Mouse (Mus musculus): Measurements from ENCODE around the gene Zkscan7. TPM values are rescaled to one million over a fixed set of nuclear protein-coding genes. Genes with fewer than 3 reads are reported as not detected.

Zkscan7 gene
- polyA plus RNA-seq, 1 experiment from 2014 or later: 2.0 TPM

GRCm38 (mm10) chr9:122872595-122872994 lies 12.9 kb upstream of the Zkscan7 start:
- Histone ChIP-seq H3K4me1 (ENCODE audit: control insufficient read depth, insufficient read depth, low read length) (no peaks in the 10 kb centered on the region), H3K9ac (ENCODE audit: low read depth, low read length) (no peak overlapping the region), H3K27ac (replicated peaks; ENCODE audit: low read depth, low read length) (no peak overlapping the region), H3K4me3 (ENCODE audit: low read depth, low read length) (no peak overlapping the region), H3K27me3 (replicated peaks; ENCODE audit: control insufficient read depth, insufficient read depth, low read length) (no peaks in the 10 kb centered on the region), H3K4me2 (ENCODE audit: low read depth, low read length) (no peak overlapping the region), H3K9me3 (ENCODE audit: control insufficient read depth, low read length) (no peaks in the 10 kb centered on the region), H3K36me3 (ENCODE audit: control insufficient read depth, insufficient read depth, low read length) (no peaks in the 10 kb centered on the region)
- DNase-seq (ENCODE audit: low spot score) (no peak), ATAC-seq (ENCODE audit: low read depth) (no peak)
- 85% methylated on average over 4 of the region's 4 CpGs for WGBS

GRCm38 (mm10) chr9:122874653-122875052 lies 10.8 kb upstream of the Zkscan7 start:
- Histone ChIP-seq H3K9me3 (ENCODE audit: control insufficient read depth, low read length) (no peaks in the 10 kb centered on the region), H3K27me3 (replicated peaks; ENCODE audit: control insufficient read depth, insufficient read depth, low read length) (no peaks in the 10 kb centered on the region), H3K27ac (replicated peaks; ENCODE audit: low read depth, low read length) (no peak overlapping the region), H3K4me1 (ENCODE audit: control insufficient read depth, insufficient read depth, low read length) (no peaks in the 10 kb centered on the region), H3K9ac (ENCODE audit: low read depth, low read length) (no peak overlapping the region), H3K4me2 (ENCODE audit: low read depth, low read length) (no peak overlapping the region), H3K36me3 (ENCODE audit: control insufficient read depth, insufficient read depth, low read length) (no peaks in the 10 kb centered on the region), H3K4me3 (ENCODE audit: low read depth, low read length) (no peak overlapping the region)
- 69% methylated on average over 1 of the region's 1 CpGs for WGBS
- DNase-seq (ENCODE audit: low spot score) (no peak), ATAC-seq (ENCODE audit: low read depth) (no peak)

GRCm38 (mm10) chr9:122875145-122875544 lies 10.3 kb upstream of the Zkscan7 start:
- H3K4me1 ChIP-seq (ENCODE audit: control insufficient read depth, insufficient read depth, low read length): no peaks in the 10 kb centered on the region
- H3K36me3 ChIP-seq (ENCODE audit: control insufficient read depth, insufficient read depth, low read length): no peaks in the 10 kb centered on the region
- 94% methylated on average over 2 of the region's 2 CpGs for WGBS
- H3K9me3 ChIP-seq (ENCODE audit: control insufficient read depth, low read length): no peaks in the 10 kb centered on the region
- H3K27ac ChIP-seq (replicated peaks; ENCODE audit: low read depth, low read length): no peak overlapping the region
- H3K9ac ChIP-seq (ENCODE audit: low read depth, low read length): no peak overlapping the region
- DNase-seq (ENCODE audit: low spot score) (no peak), ATAC-seq (ENCODE audit: low read depth) (no peak)
- no peak overlapping the region for H3K4me2 ChIP-seq (ENCODE audit: low read depth, low read length)
- H3K27me3 ChIP-seq (replicated peaks; ENCODE audit: control insufficient read depth, insufficient read depth, low read length): no peaks in the 10 kb centered on the region
- no peak overlapping the region for H3K4me3 ChIP-seq (ENCODE audit: low read depth, low read length)

- Histone ChIP-seq H3K27ac (replicated peaks; ENCODE audit: low read depth, low read length) (peak overlapping the region; percentile 70; the same call in 1 of the 2 replicates), H3K36me3 (ENCODE audit: control insufficient read depth, insufficient read depth, low read length) (no peaks in the 10 kb centered on the region), H3K27me3 (replicated peaks; ENCODE audit: control insufficient read depth, insufficient read depth, low read length) (no peaks in the 10 kb centered on the region), H3K9me3 (ENCODE audit: control insufficient read depth, low read length) (peaks cover 10% of the 10 kb centered on the region; the same call in 1 of the 2 replicates), H3K4me3 (ENCODE audit: low read depth, low read length) (peak overlapping the region; percentile 80), H3K9ac (ENCODE audit: low read depth, low read length) (peak overlapping the region; percentile 85), H3K4me2 (ENCODE audit: low read depth, low read length) (peak overlapping the region; percentile 87), H3K4me1 (ENCODE audit: control insufficient read depth, insufficient read depth, low read length) (peaks cover 5% of the 10 kb centered on the region; the same call in 1 of the 2 replicates)
- DNase-seq (ENCODE audit: low spot score) (peak; percentile 89), ATAC-seq (ENCODE audit: low read depth) (peak; percentile 92)
- WGBS: 8% methylated on average over 54 of the region's 54 CpGs
Observed at GRCm38 (mm10) chr9:122886372-122887179, 1.1 kb downstream of the Zkscan7 start.

GRCm38 (mm10) chr9:122901047-122901446 lies 15.6 kb downstream of the Zkscan7 start:
- Histone ChIP-seq H3K4me3 (ENCODE audit: low read depth, low read length) (no peak overlapping the region), H3K27me3 (replicated peaks; ENCODE audit: control insufficient read depth, insufficient read depth, low read length) (no peaks in the 10 kb centered on the region), H3K27ac (replicated peaks; ENCODE audit: low read depth, low read length) (no peak overlapping the region), H3K4me1 (ENCODE audit: control insufficient read depth, insufficient read depth, low read length) (0 out of 2 replicates have a peak, but pooled peaks cover 3% of the 10 kb centered on the region), H3K9me3 (ENCODE audit: control insufficient read depth, low read length) (peaks cover under 1% of the 10 kb centered on the region; the same call in 1 of the 2 replicates), H3K9ac (ENCODE audit: low read depth, low read length) (no peak overlapping the region), H3K36me3 (ENCODE audit: control insufficient read depth, insufficient read depth, low read length) (peaks cover 6% of the 10 kb centered on the region; the same call in 1 of the 2 replicates), H3K4me2 (ENCODE audit: low read depth, low read length) (no peak overlapping the region)
- ATAC-seq (ENCODE audit: low read depth) (no peak), DNase-seq (ENCODE audit: low spot score) (no peak)
- 81% methylated on average over 2 of the region's 2 CpGs for WGBS

- Histone ChIP-seq H3K4me2 (ENCODE audit: low read depth, low read length) (peak overlapping the region; percentile 69), H3K9ac (ENCODE audit: low read depth, low read length) (peak overlapping the region; percentile 74), H3K27me3 (replicated peaks; ENCODE audit: control insufficient read depth, insufficient read depth, low read length) (no peaks in the 10 kb centered on the region), H3K9me3 (ENCODE audit: control insufficient read depth, low read length) (no peaks in the 10 kb centered on the region), H3K4me3 (ENCODE audit: low read depth, low read length) (peak overlapping the region; percentile 52), H3K27ac (replicated peaks; ENCODE audit: low read depth, low read length) (no peak overlapping the region), H3K4me1 (ENCODE audit: control insufficient read depth, insufficient read depth, low read length) (0 out of 2 replicates have a peak, but pooled peaks cover 3% of the 10 kb centered on the region), H3K36me3 (ENCODE audit: control insufficient read depth, insufficient read depth, low read length) (no peaks in the 10 kb centered on the region; the same call in 1 of the 2 replicates)
- ATAC-seq (ENCODE audit: low read depth) (peak; percentile 96), DNase-seq (ENCODE audit: low spot score) (peak; percentile 90)
- 11% methylated on average over 30 of the region's 32 CpGs for WGBS
Observed at GRCm38 (mm10) chr9:122902717-122903535, 17.4 kb downstream of the Zkscan7 start.

GRCm38 (mm10) chr9:122922436-122922835 lies 37.0 kb downstream of the Zkscan7 start:
- 0 out of 2 replicates have a peak, but pooled peaks cover 4% of the 10 kb centered on the region for H3K4me1 ChIP-seq (ENCODE audit: control insufficient read depth, insufficient read depth, low read length)
- H3K4me3 ChIP-seq (ENCODE audit: low read depth, low read length): peak overlapping the region; percentile 61
- H3K36me3 ChIP-seq (ENCODE audit: control insufficient read depth, insufficient read depth, low read length): peaks cover 28% of the 10 kb centered on the region
- no peak for ATAC-seq (ENCODE audit: low read depth)
- WGBS: 23% methylated on average over 3 of the region's 3 CpGs
- no peak for DNase-seq (ENCODE audit: low spot score)
- H3K9ac ChIP-seq (ENCODE audit: low read depth, low read length): peak overlapping the region; percentile 93
- H3K27ac ChIP-seq (replicated peaks; ENCODE audit: low read depth, low read length): peak overlapping the region; percentile 71; the same call in 1 of the 2 replicates
- H3K9me3 ChIP-seq (ENCODE audit: control insufficient read depth, low read length): no peaks in the 10 kb centered on the region
- H3K4me2 ChIP-seq (ENCODE audit: low read depth, low read length): peak overlapping the region; percentile 58
- H3K27me3 ChIP-seq (replicated peaks; ENCODE audit: control insufficient read depth, insufficient read depth, low read length): no peaks in the 10 kb centered on the region

GRCm38 (mm10) chr9:122922936-122923381 lies 37.5 kb downstream of the Zkscan7 start, which contains the start of gene Zfp105:
Gene Zfp105 (plus strand): TSS chr9:122923072.
- peak within 1 kb of the TSS; percentile 93 for H3K9ac ChIP-seq (ENCODE audit: low read depth, low read length)
- peak within 1 kb of the TSS; percentile 61 for H3K4me3 ChIP-seq (ENCODE audit: low read depth, low read length)
- peak; percentile 93 for DNase-seq (ENCODE audit: low spot score)
- no peaks in the 10 kb centered on the region for H3K27me3 ChIP-seq (replicated peaks; ENCODE audit: control insufficient read depth, insufficient read depth, low read length)
- H3K4me1 ChIP-seq (ENCODE audit: control insufficient read depth, insufficient read depth, low read length): 0 out of 2 replicates have a peak, but pooled peaks cover 4% of the 10 kb centered on the region
- ATAC-seq (ENCODE audit: low read depth): peak; percentile 99
- H3K27ac ChIP-seq (replicated peaks; ENCODE audit: low read depth, low read length): peak within 1 kb of the TSS; percentile 71
- H3K9me3 ChIP-seq (ENCODE audit: control insufficient read depth, low read length): no peaks in the 10 kb centered on the region
- peaks cover 33% of the 10 kb centered on the region for H3K36me3 ChIP-seq (ENCODE audit: control insufficient read depth, insufficient read depth, low read length)
- peak within 1 kb of the TSS; percentile 58 for H3K4me2 ChIP-seq (ENCODE audit: low read depth, low read length)
- WGBS: 0% methylated on average over 33 of the region's 43 CpGs

Data from embryonic facial prominence, embryonic 14.5 days (tissue).